Mouse (Mus musculus): ENCODE measurements at regions not wholly inside any gene's neighbourhood (a gene's known extent, or its start where the extent isn't known, plus 50 kb on each side); places are given as distances from the start of the nearest gene placed in this dataset.

DNA sequence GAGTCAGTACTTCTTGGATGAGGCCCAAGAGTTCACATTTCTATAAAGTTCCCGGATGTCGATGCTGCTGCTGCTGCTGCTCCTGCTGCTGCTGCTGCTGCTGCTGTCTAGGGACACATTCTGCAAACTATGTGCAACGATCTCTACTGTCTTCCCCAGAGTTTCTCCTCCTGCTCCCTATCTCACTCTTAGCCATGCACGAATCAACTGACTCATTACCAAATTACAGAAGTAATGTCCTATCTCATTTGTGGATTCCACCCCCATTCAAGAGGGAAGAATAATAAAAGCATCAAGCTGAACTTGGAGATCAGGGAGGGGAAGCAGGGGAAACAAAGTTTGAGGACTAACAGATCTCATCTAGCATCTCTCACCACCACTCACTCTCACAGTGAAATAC lies 130.0 kb upstream of the Fam78b start:
- TF ChIP-seq TAL1 (IDR thresholded peaks at IDR 0.05; ENCODE audit: low read length) (no peak), GATA1 (IDR thresholded peaks at IDR 0.05; ENCODE audit: low read length) (no peak)
- no peaks in the 10 kb centered on the region for H3K9me3 ChIP-seq (ENCODE audit: control insufficient read depth, low read length)
- no peaks in the 10 kb centered on the region for H3K27me3 ChIP-seq (ENCODE audit: control insufficient read depth)
- no peak overlapping the region for H3K4me3 ChIP-seq (replicated peaks)
- H3K4me1 ChIP-seq (ENCODE audit: control insufficient read depth), result no peaks in the 10 kb centered on the region
- no peaks in the 10 kb centered on the region for H3K36me3 ChIP-seq (ENCODE audit: control insufficient read depth)

- Histone ChIP-seq H3K27me3 (ENCODE audit: control insufficient read depth) (no peaks in the 10 kb centered on the region), H3K9me3 (ENCODE audit: control insufficient read depth, low read length) (no peaks in the 10 kb centered on the region), H3K4me1 (ENCODE audit: control insufficient read depth) (no peaks in the 10 kb centered on the region), H3K36me3 (ENCODE audit: control insufficient read depth) (no peaks in the 10 kb centered on the region), H3K4me3 (replicated peaks) (no peak overlapping the region)
- no peak for TF ChIP-seq GATA1 (IDR thresholded peaks at IDR 0.05; ENCODE audit: low read length)
- TF ChIP-seq TAL1 (IDR thresholded peaks at IDR 0.05; ENCODE audit: low read length), result no peak
Measured at GRCm38 (mm10) chr1:166876452-166876851, 124.8 kb upstream of the Fam78b start.

GRCm38 (mm10) chr1:166883215-166883614 lies 118.0 kb upstream of the Fam78b start:
- no peak for TF ChIP-seq TAL1 (IDR thresholded peaks at IDR 0.05; ENCODE audit: low read length)
- no peak for TF ChIP-seq GATA1 (IDR thresholded peaks at IDR 0.05; ENCODE audit: low read length)
- no peaks in the 10 kb centered on the region for H3K9me3 ChIP-seq (ENCODE audit: control insufficient read depth, low read length)
- H3K36me3 ChIP-seq (ENCODE audit: control insufficient read depth), result no peaks in the 10 kb centered on the region
- H3K4me1 ChIP-seq (ENCODE audit: control insufficient read depth), result no peaks in the 10 kb centered on the region
- H3K27me3 ChIP-seq (ENCODE audit: control insufficient read depth), result no peaks in the 10 kb centered on the region
- H3K4me3 ChIP-seq (replicated peaks), result no peak overlapping the region

- Histone ChIP-seq H3K4me3 (replicated peaks) (no peak overlapping the region), H3K4me1 (ENCODE audit: control insufficient read depth) (no peaks in the 10 kb centered on the region), H3K9me3 (ENCODE audit: control insufficient read depth, low read length) (no peaks in the 10 kb centered on the region), H3K27me3 (ENCODE audit: control insufficient read depth) (no peaks in the 10 kb centered on the region), H3K36me3 (ENCODE audit: control insufficient read depth) (no peaks in the 10 kb centered on the region)
- no peak for TF ChIP-seq GATA1 (IDR thresholded peaks at IDR 0.05; ENCODE audit: low read length)
- no peak for TF ChIP-seq TAL1 (IDR thresholded peaks at IDR 0.05; ENCODE audit: low read length)
Measured at GRCm38 (mm10) chr1:166895945-166896344, 105.3 kb upstream of the Fam78b start.

DNA sequence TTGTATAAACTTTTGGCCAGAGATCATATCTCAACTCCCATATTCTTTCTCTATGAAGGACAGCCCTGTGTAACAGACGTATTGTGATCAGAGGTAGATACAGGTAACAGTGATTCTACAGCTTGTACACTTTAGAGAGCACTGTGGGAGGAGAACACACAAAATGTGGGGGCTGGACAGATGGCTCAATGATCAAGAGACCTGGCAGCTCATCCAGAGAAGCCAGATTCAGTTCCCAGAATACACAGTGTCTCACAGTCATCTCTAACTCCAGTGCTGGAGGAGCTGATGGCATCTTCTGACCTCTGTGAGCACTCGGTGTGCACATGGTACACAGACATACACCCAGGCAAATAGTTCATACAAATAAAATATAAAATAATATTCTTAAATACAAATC lies 102.5 kb upstream of the Fam78b start:
- Histone ChIP-seq H3K9me3 (ENCODE audit: control insufficient read depth, low read length) (peaks cover 3% of the 10 kb centered on the region), H3K4me3 (replicated peaks) (no peak overlapping the region), H3K27me3 (ENCODE audit: control insufficient read depth) (no peaks in the 10 kb centered on the region), H3K36me3 (ENCODE audit: control insufficient read depth) (no peaks in the 10 kb centered on the region), H3K4me1 (ENCODE audit: control insufficient read depth) (no peaks in the 10 kb centered on the region)
- TF ChIP-seq TAL1 (IDR thresholded peaks at IDR 0.05; ENCODE audit: low read length), result no peak
- no peak for TF ChIP-seq GATA1 (IDR thresholded peaks at IDR 0.05; ENCODE audit: low read length)

- Histone ChIP-seq H3K9me3 (ENCODE audit: control insufficient read depth, low read length) (peaks cover 3% of the 10 kb centered on the region), H3K27me3 (ENCODE audit: control insufficient read depth) (no peaks in the 10 kb centered on the region), H3K36me3 (ENCODE audit: control insufficient read depth) (no peaks in the 10 kb centered on the region), H3K4me1 (ENCODE audit: control insufficient read depth) (no peaks in the 10 kb centered on the region), H3K4me3 (replicated peaks) (no peak overlapping the region)
- TF ChIP-seq GATA1 (IDR thresholded peaks at IDR 0.05; ENCODE audit: low read length), result no peak
- no peak for TF ChIP-seq TAL1 (IDR thresholded peaks at IDR 0.05; ENCODE audit: low read length)
Measured at GRCm38 (mm10) chr1:166899238-166899637, 102.0 kb upstream of the Fam78b start.

GRCm38 (mm10) chr1:166900028-166900427 lies 101.2 kb upstream of the Fam78b start:
- Histone ChIP-seq H3K27me3 (ENCODE audit: control insufficient read depth) (no peaks in the 10 kb centered on the region), H3K4me1 (ENCODE audit: control insufficient read depth) (no peaks in the 10 kb centered on the region), H3K9me3 (ENCODE audit: control insufficient read depth, low read length) (peaks cover 3% of the 10 kb centered on the region), H3K4me3 (replicated peaks) (no peak overlapping the region), H3K36me3 (ENCODE audit: control insufficient read depth) (no peaks in the 10 kb centered on the region)
- TF ChIP-seq GATA1 (IDR thresholded peaks at IDR 0.05; ENCODE audit: low read length) (no peak), TAL1 (IDR thresholded peaks at IDR 0.05; ENCODE audit: low read length) (no peak)

DNA sequence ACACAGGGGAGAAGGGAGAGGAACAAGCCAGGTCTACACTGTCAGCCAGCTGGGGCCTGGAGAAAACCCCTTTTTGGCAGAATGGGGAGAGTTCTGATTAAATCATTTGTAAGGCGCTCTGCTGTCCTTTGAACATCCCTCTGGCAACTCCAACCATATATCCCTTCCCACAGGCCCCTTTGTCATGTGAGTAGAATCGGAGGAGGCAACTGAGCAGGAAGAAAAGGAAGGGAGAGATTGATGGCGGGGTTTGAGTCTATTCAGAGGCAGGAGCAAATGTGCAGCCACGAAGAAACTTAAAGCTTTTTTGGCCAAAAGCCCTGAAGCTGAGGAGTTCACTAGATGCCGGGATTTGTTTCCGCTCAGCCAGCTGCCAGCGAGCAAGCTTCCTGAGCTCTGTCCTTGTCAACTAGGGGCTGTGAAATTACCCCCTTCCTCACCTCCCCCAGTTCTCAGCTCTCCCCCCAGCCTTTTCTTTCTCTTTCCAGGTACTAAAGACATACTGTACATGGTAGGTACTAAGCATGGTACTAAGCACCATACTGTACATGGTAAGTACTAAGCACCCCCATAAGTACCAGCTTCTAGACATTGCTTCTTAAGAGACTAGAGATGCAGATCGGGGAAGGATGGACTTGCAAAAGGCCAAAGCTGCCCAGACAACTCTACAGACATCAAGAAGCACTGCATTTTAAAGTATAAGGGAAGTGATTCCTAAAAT lies 100.6 kb upstream of the Fam78b start:
- Histone ChIP-seq H3K36me3 (ENCODE audit: control insufficient read depth) (no peaks in the 10 kb centered on the region), H3K27me3 (ENCODE audit: control insufficient read depth) (no peaks in the 10 kb centered on the region), H3K4me1 (ENCODE audit: control insufficient read depth) (no peaks in the 10 kb centered on the region), H3K4me3 (replicated peaks) (no peak overlapping the region), H3K9me3 (ENCODE audit: control insufficient read depth, low read length) (peaks cover 3% of the 10 kb centered on the region)
- TF ChIP-seq TAL1 (IDR thresholded peaks at IDR 0.05; ENCODE audit: low read length) (no peak), GATA1 (IDR thresholded peaks at IDR 0.05; ENCODE audit: low read length) (no peak)

- no peak for TF ChIP-seq GATA1 (IDR thresholded peaks at IDR 0.05; ENCODE audit: low read length)
- TF ChIP-seq TAL1 (IDR thresholded peaks at IDR 0.05; ENCODE audit: low read length), result no peak
- no peaks in the 10 kb centered on the region for H3K27me3 ChIP-seq (ENCODE audit: control insufficient read depth)
- no peaks in the 10 kb centered on the region for H3K4me1 ChIP-seq (ENCODE audit: control insufficient read depth)
- H3K9me3 ChIP-seq (ENCODE audit: control insufficient read depth, low read length), result peaks cover 3% of the 10 kb centered on the region
- no peak overlapping the region for H3K4me3 ChIP-seq (replicated peaks)
- no peaks in the 10 kb centered on the region for H3K36me3 ChIP-seq (ENCODE audit: control insufficient read depth)
Measured at GRCm38 (mm10) chr1:166901574-166901973, 99.6 kb upstream of the Fam78b start.

- TF ChIP-seq GATA1 (IDR thresholded peaks at IDR 0.05; ENCODE audit: low read length) (no peak), TAL1 (IDR thresholded peaks at IDR 0.05; ENCODE audit: low read length) (no peak)
- no peaks in the 10 kb centered on the region for H3K27me3 ChIP-seq (ENCODE audit: control insufficient read depth)
- no peaks in the 10 kb centered on the region for H3K4me1 ChIP-seq (ENCODE audit: control insufficient read depth)
- no peak overlapping the region for H3K4me3 ChIP-seq (replicated peaks)
- peaks cover 6% of the 10 kb centered on the region for H3K9me3 ChIP-seq (ENCODE audit: control insufficient read depth, low read length)
- H3K36me3 ChIP-seq (ENCODE audit: control insufficient read depth), result no peaks in the 10 kb centered on the region
Measured at GRCm38 (mm10) chr1:166903417-166903816, 97.8 kb upstream of the Fam78b start.

Data from erythroblast, embryonic 14.5 days (primary cell).